Mouse (Mus musculus) stomach, adult 2 months (tissue): Measurements from ENCODE around the gene Rtn4r. TPM values are rescaled to one million over a fixed set of nuclear protein-coding genes. Genes with fewer than 3 reads are reported as not detected.

Experiments
- polyA plus RNA-seq: library from polyadenylated mRNA; depleted of rRNA; stranded (reverse); fragments of >200 nt; gene quantifications from 2 replicates; pipeline ENCODE4 v1.2.3, GENCODE M21; 2012; rRNA removed

Gene Rtn4r
- 8.3 and 11.5 TPM in 2 replicates for polyA plus RNA-seq

DNA sequence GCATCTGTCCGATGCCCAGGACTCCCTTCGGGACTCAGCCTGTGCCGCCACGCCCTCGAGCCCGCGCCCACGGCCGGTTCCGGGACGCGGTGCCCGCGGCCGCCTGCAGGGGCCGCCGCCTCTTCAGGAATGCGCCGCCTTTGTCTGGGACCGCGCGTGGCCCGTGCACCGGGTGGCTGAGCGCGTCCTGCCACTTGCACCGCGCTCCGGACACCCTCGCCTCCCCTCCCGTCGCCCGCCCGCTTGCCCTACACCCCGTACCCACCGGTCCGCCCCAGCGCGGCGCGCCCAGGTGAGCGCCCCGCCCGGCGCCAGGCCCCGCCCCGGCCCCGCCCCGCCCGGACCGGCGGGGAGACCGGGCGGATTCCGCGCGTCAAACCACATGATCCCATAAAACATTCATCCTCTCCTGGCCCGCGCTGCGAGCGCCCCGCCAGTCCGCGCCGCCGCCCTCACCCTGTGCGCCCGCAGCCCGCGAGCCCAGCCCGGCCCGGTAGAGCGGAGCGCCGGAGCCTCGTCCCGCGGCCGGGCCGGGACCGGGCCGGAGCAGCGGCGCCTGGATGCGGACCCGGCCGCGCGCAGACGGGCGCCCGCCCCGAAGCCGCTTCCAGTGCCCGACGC, at the start of gene Rtn4r:
Gene Rtn4r (plus strand): TSS at position 402 of the 621 bp plus-strand sequence.

Other genes with a start within 250 kb of the Rtn4r start
- gene Gm20518, start 236.0 kb upstream of the Rtn4r start, polyA plus RNA-seq, result 0.75 and 1.1 TPM in 2 replicates
- gene Tssk1, start 233.4 kb upstream of the Rtn4r start, polyA plus RNA-seq, result 0.02 and 0.05 TPM in 2 replicates
- gene Dgcr2, start 229.1 kb upstream of the Rtn4r start, polyA plus RNA-seq, result 75.6 and 87.2 TPM in 2 replicates
- not detected in 2 replicates for gene Tssk2, start 229.0 kb upstream of the Rtn4r start, polyA plus RNA-seq
- gene Ess2, start 216.3 kb upstream of the Rtn4r start, polyA plus RNA-seq, result 9.9 and 10.7 TPM in 2 replicates
- gene Gsc2, start 212.6 kb upstream of the Rtn4r start, polyA plus RNA-seq, result 1.9 and 3.6 TPM in 2 replicates
- 211 and 252 TPM in 2 replicates for gene Slc25a1, start 199.4 kb upstream of the Rtn4r start, polyA plus RNA-seq
- gene Vpreb2, start 147.2 kb upstream of the Rtn4r start, polyA plus RNA-seq, result not detected in 2 replicates
- gene Dgcr6, start 74.8 kb upstream of the Rtn4r start, polyA plus RNA-seq, result 32.9 and 53.4 TPM in 2 replicates
- 17.1 and 18.7 TPM in 2 replicates for gene Prodh, start 37.4 kb upstream of the Rtn4r start, polyA plus RNA-seq
- gene Ccdc188, start 90.2 kb downstream of the Rtn4r start, polyA plus RNA-seq, result not detected in 2 replicates
- 44.7 and 45.3 TPM in 2 replicates for gene Zdhhc8, start 107.5 kb downstream of the Rtn4r start, polyA plus RNA-seq
- 21.1 and 23.2 TPM in 2 replicates for gene Trmt2a, start 121.0 kb downstream of the Rtn4r start, polyA plus RNA-seq
- gene Ranbp1, start 121.1 kb downstream of the Rtn4r start, polyA plus RNA-seq, result 33.3 and 35.3 TPM in 2 replicates
- gene Gm49776, start 130.7 kb downstream of the Rtn4r start, polyA plus RNA-seq, result not detected in 2 replicates
- gene Dgcr8, start 161.6 kb downstream of the Rtn4r start, polyA plus RNA-seq, result 2.6 and 4.9 TPM in 2 replicates
- 14.6 and 14.9 TPM in 2 replicates for gene Tango2, start 220.5 kb downstream of the Rtn4r start, polyA plus RNA-seq
- 6.5 and 9.3 TPM in 2 replicates for gene Arvcf, start 220.5 kb downstream of the Rtn4r start, polyA plus RNA-seq